Mouse (Mus musculus) pancreas, adult 10 weeks (tissue): Measurements from ENCODE around the gene Poldip2. TPM values are rescaled to one million over a fixed set of nuclear protein-coding genes. Genes with fewer than 3 reads are reported as not detected.

Source experiments
- polyA plus RNA-seq: library from polyadenylated mRNA; stranded (reverse); fragments of 350-450 nt; fragmentation: Illumina TruSeq; extraction: RNeasy Lipid Tissue Mini Kit (QIAGEN cat#74804); gene quantifications from one replicate; pipeline ENCODE4 v1.2.3, GENCODE M21; 2015; ENCODE audit warnings: low read depth, low replicate concordance; ENCODE audit not compliant: insufficient read depth

Poldip2 gene
- 12.8 TPM for polyA plus RNA-seq

GRCm38 (mm10) chr11:78512025-78512957 lies at the start of gene Poldip2, which contains the start of gene Tmem199:
Gene Poldip2 (plus strand): TSS chr11:78512193.
Gene Tmem199 (minus strand): TSS chr11:78512172.

GRCm38 (mm10) chr11:78465568-78466180 lies 46.3 kb upstream of the Poldip2 start, which contains the start of gene Slc46a1:
Gene Slc46a1 (plus strand): TSS chr11:78465697.

DNA sequence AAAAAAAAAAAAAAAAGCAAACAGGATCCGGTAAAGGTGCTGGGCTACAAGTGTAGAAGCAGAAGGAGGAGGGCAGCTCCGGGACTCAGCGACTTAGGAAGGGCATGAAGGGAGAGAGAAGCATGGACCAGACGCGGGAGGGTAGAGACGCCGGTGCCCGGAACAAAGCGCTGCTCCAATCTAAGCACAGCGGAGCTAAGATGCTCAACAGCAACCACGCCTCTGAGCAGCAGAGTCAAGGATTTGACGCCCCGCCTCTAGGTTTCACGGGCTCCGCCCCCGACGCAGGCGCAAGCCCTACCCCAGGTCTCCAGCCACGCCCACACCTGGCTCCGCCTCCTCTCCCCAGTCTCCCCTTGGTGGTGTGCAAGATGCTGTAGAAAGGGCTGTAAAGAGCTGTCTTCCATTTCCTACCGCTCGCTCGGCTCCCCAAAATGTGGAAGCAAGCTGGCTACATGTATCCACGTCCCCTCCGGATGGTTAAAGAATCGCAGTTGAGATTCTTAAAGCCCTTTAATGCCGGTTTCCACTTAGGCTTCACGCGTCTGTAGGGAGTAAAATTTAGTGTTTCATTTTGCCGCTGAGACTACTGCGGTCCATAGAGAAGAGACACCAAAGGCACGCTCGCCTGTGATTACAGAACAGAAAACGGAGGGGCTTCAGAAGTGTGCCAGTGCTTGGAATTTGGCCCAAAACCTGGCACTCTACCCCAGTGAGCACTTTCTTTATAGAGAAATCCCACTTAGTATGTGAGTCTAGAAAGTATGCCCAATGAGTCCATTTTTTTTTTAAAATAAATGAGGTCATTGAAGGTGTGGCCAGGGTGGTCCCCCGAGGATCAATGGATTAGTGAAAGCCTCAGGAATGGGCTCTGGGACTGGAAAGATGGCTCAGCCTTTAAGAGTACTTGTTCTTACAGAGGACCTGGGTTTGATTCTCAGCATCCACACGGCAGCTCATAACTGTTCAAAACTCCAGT lies 14.2 kb upstream of the Poldip2 start, which contains the start of gene Sarm1:
TSS of gene Sarm1 (minus strand) at position 211 of the 979 bp plus-strand sequence.

DNA sequence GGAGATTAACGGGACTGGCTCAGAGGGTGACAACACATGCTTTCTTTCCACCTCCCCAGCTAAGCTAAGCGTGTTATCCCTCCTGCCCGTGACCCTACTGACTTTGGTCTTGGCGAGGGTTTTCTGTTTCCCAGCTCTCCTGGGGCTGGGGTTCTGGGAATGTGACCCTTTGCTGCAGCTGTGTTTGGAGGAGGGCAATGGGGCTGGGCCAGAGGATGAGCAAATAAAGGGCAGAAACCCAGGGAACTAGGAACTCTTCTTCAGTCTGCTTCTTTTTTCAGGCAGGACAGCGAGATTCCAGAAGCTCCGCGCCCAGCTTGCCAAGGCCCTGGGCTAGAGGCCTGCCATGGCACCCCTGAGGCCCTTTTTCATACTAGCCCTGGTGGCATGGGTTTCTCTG lies 13.0 kb upstream of the Poldip2 start, which contains the start of gene Vtn:
TSS of gene Vtn (plus strand) at position 88 of the 400 bp plus-strand sequence.

GRCm38 (mm10) chr11:78502909-78503650 lies 8.9 kb upstream of the Poldip2 start, which contains the start of gene Sebox:
Gene Sebox (plus strand): TSS chr11:78503447.

DNA sequence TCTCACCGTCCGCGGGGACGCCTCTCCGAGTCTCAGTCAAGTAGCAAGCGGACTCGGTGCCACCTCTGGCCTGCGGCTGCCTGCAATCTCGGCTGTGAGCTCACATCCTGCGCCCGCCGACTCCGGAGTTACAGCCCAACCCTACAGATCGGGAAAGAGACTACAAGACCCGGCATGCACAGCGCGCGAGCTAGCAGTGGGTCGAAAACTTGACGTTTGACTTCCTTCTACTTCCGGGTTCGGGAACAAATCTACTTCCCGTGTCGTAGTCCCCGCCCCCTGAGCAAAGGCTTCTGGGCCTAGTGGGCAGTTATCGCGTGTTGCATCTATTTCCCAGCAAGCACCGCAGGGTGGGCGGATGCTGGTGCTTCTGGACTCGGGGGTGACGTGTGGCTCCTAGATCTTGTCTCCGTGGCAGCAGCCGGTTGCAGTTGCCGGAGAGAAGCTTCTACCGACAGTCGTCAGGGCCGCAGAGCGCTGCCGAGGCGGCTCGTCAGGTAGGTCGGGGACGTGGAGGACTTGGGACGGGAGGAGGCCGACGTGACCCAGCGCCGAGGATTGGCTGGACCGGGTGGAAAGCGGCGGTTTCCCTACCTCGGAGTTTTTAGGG lies 24.2 kb downstream of the Poldip2 start, which contains the start of the genes Tnfaip1 and Ift20:
TSS of gene Tnfaip1 (minus strand) at position 253 of the 610 bp plus-strand sequence.
TSS of gene Ift20 (plus strand) at position 282 of the 610 bp plus-strand sequence.

GRCm38 (mm10) chr11:78550168-78551058 lies 38.4 kb downstream of the Poldip2 start, which contains the start of gene Tmem97:
Gene Tmem97 (minus strand): TSS chr11:78550777.

Other genes starting within 250 kb of the Poldip2 start
- gene BC030499, start 221.4 kb upstream of the Poldip2 start, polyA plus RNA-seq: not detected
- not detected for gene Spag5, start 210.7 kb upstream of the Poldip2 start, polyA plus RNA-seq
- 1.1 TPM for gene Aldoc, start 189.2 kb upstream of the Poldip2 start, polyA plus RNA-seq
- gene Pigs, start 183.8 kb upstream of the Poldip2 start, polyA plus RNA-seq: 7.7 TPM
- gene Unc119, start 168.7 kb upstream of the Poldip2 start, polyA plus RNA-seq: 3.8 TPM
- not detected for gene Foxn1, start 125.6 kb upstream of the Poldip2 start, polyA plus RNA-seq
- not detected for gene Slc13a2, start 90.0 kb upstream of the Poldip2 start, polyA plus RNA-seq
- 2.1 TPM for gene Slc46a1, start 46.5 kb upstream of the Poldip2 start, polyA plus RNA-seq
- 2.0 TPM for gene Sarm1, start 14.4 kb upstream of the Poldip2 start, polyA plus RNA-seq
- 22.4 TPM for gene Vtn, start 13.1 kb upstream of the Poldip2 start, polyA plus RNA-seq
- not detected for gene Sebox, start 8.7 kb upstream of the Poldip2 start, polyA plus RNA-seq
- 4.0 TPM for gene Tmem199, start within 50 bp of the Poldip2 start, polyA plus RNA-seq
- 11.8 TPM for gene Tnfaip1, start 24.1 kb downstream of the Poldip2 start, polyA plus RNA-seq
- 65.8 TPM for gene Ift20, start 24.2 kb downstream of the Poldip2 start, polyA plus RNA-seq
- gene Tmem97, start 38.6 kb downstream of the Poldip2 start, polyA plus RNA-seq: 164 TPM
- gene Nlk, start 185.2 kb downstream of the Poldip2 start, polyA plus RNA-seq: 6.3 TPM
- gene Ccnq, start 239.5 kb downstream of the Poldip2 start, polyA plus RNA-seq: 4.7 TPM